Mouse (Mus musculus) lung, embryonic 14.5 days (tissue): ENCODE results near the gene Cldn10. TPM values are rescaled to one million over a fixed set of nuclear protein-coding genes. Genes with fewer than 3 reads are reported as not detected.

Experiments
- ATAC-seq: fragments of 200-750 bp; cut with Nextera tagmentation; 2 replicates; pipeline ENCODE4 v1.8.0; 2017; ENCODE audit warnings: mild to moderate bottlenecking, moderate TSS enrichment, moderate library complexity; ENCODE audit not compliant: insufficient read depth
- DNase-seq: peaks from one replicate; pipeline ENCODE4 v3.0.0-alpha.2; 2015
- H3K27ac ChIP-seq: fragments of 300-500 bp; sonication (generic); 2 replicates; pipeline ENCODE4 v1.5.1; 2014; ENCODE audit warnings: low read depth, mild to moderate bottlenecking, moderate library complexity
- H3K27me3 ChIP-seq: fragments of 300-500 bp; sonication (generic); 2 replicates; pipeline ENCODE4 v1.6.1; 2014; ENCODE audit warnings: low read length, control low read depth; ENCODE audit not compliant: insufficient read depth
- H3K36me3 ChIP-seq: fragments of 300-500 bp; sonication (generic); 2 replicates; pipeline ENCODE4 v1.6.1; 2014; ENCODE audit warnings: control low read depth; ENCODE audit not compliant: insufficient read depth
- H3K4me1 ChIP-seq: fragments of 300-500 bp; sonication (generic); 2 replicates; pipeline ENCODE4 v1.6.1; 2014; ENCODE audit warnings: antibody characterized with exemption, control low read depth; ENCODE audit not compliant: insufficient read depth
- H3K4me2 ChIP-seq: fragments of 300-500 bp; sonication (generic); 2 replicates; pipeline ENCODE4 v1.6.1; 2014; ENCODE audit warnings: mild to moderate bottlenecking
- H3K4me3 ChIP-seq: fragments of 300-500 bp; sonication (generic); 2 replicates; pipeline ENCODE4 v1.5.1; 2014; ENCODE audit warnings: low read depth, low read length
- H3K9ac ChIP-seq: fragments of 300-500 bp; sonication (generic); 2 replicates; pipeline ENCODE4 v1.6.1; 2014
- H3K9me3 ChIP-seq: fragments of 300-500 bp; sonication (generic); 2 replicates; pipeline ENCODE4 v1.6.1; 2016; ENCODE audit warnings: low read depth, low read length, control low read depth
- CTCF ChIP-seq: IDR thresholded peaks from 2 replicates; pipeline ENCODE4 v1.5.1; 2016; ENCODE audit warnings: antibody characterized with exemption, low read depth
- WGBS: fragments of 180-500 bp; shearing (Covaris S2); extraction: QIAGEN DNeasy Blood & Tissue Kit; methylation state at CpG from one replicate; pipeline ENCODE4 v1.1.7; 2014; 5-methylcytosine and 5-hydroxymethylcytosine counted together
- polyA plus RNA-seq: library from polyadenylated mRNA; unstranded; fragments of >200 nt; fragmentation: Nextera tagmentation; extraction: Ambion mirVana; gene quantifications from 2 replicates; pipeline ENCODE4 v1.2.1, GENCODE M21; 2014

Cldn10 gene
- polyA plus RNA-seq, 1 experiment from 2014 or later: 46.3 TPM

DNA sequence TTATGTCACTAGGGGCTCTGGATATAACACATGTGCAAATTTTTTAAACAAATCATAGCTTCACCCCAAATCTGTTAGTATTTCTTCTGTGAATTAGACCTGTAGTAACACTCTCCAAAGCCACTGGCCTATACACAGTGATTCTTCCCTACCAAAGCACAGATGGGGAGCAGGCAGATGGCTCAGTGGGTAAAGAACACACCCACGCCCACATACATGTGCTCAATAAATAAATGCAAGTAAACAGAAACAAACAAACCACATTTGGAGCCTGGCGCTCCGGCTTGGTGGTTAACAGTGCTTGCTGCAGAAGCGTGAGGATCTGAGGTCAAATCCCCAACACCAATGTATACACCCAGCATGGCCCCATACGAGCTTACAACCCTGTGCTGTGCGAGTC, 123.8 kb downstream of the Cldn10 start:
- Histone ChIP-seq H3K36me3 (peaks cover 52% of the 10 kb centered on the region), H3K4me1 (0 out of 2 replicates have a peak, but pooled peaks cover 3% of the 10 kb centered on the region), H3K9ac (no peak overlapping the region), H3K4me2 (no peak overlapping the region), H3K4me3 (no peak overlapping the region), H3K27me3 (no peaks in the 10 kb centered on the region), H3K9me3 (no peaks in the 10 kb centered on the region), H3K27ac (no peak overlapping the region)
- no peak for TF ChIP-seq CTCF
- DNase-seq: no peak
- 83% methylated on average over 6 of the region's 6 CpGs for WGBS
- ATAC-seq: no peak

DNA sequence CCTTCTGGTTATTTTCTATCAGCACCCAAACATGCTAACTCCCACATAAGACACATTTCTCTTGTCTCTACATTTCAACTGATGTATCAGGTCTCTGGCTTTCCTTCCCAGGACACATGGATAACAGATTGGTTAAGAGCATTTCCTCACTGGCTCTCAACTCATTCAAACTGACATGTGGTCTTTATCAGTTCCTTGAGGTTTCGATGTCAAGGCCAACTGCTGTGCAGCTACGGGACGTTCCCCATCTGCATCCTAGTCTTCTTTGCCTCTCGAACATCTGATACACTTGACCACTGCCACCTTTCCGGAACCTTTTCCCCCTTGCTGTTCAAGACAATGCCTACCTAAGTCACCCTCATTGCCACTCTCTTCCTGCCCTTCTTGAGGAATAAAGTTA, 125.9 kb downstream of the Cldn10 start:
- ATAC-seq: no peak
- Histone ChIP-seq H3K9me3 (no peaks in the 10 kb centered on the region), H3K27ac (no peak overlapping the region), H3K4me1 (0 out of 2 replicates have a peak, but pooled peaks cover 3% of the 10 kb centered on the region), H3K36me3 (peaks cover 47% of the 10 kb centered on the region), H3K9ac (no peak overlapping the region), H3K4me2 (no peak overlapping the region), H3K27me3 (no peaks in the 10 kb centered on the region), H3K4me3 (no peak overlapping the region)
- WGBS: 72% methylated on average over 5 of the region's 5 CpGs
- DNase-seq: no peak
- no peak for TF ChIP-seq CTCF

DNA sequence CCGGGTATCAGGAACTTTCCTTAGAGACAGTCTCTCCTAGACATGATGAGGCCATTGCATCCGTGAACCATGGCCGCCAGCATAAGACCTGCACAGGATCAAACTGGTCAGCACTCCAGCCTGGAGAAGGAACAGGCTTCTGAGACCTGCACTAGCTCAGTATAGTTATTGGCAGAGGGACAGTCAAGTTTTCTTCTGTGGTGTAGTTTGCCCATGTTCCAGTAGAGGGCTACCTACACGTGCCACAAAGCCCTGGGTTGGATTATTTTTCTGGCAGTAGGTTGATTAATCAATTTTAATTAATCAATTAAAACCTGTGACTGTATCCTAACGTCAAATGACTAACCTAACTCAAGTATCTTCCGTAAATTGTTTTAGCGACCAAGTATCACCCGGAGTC, 131.3 kb downstream of the Cldn10 start:
- H3K27me3 ChIP-seq: peaks cover 15% of the 10 kb centered on the region; the same call in 1 of the 2 replicates
- no peak overlapping the region for H3K27ac ChIP-seq
- WGBS: 64% methylated on average over 8 of the region's 8 CpGs
- peaks cover 39% of the 10 kb centered on the region for H3K36me3 ChIP-seq
- ATAC-seq: no peak
- TF ChIP-seq CTCF: peak; percentile 65
- H3K9ac ChIP-seq: no peak overlapping the region
- peaks cover 24% of the 10 kb centered on the region for H3K4me1 ChIP-seq
- no peak overlapping the region for H3K4me2 ChIP-seq
- DNase-seq: peak; percentile 71
- no peaks in the 10 kb centered on the region for H3K9me3 ChIP-seq
- H3K4me3 ChIP-seq: no peak overlapping the region

DNA sequence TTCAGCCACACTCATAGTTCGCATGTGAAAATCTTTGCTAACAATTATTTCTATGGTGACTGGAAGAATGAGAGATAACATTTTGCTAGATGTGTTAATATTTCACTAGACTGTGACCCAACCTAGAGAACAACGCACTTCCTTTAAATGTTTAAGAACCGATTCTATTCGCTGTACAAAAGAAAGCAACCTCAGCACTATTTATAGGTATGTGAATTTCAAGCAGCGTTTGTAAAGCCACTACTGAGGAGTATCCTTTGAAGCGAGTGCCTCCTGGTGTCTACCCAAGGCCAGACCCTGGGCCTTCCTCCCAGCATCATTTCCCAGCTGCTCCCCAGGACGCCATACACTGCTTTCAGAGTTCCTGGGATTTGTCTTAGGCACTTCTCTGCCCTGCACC, 132.9 kb downstream of the Cldn10 start:
- Histone ChIP-seq H3K27ac (no peak overlapping the region), H3K4me1 (peaks cover 24% of the 10 kb centered on the region), H3K4me3 (no peak overlapping the region), H3K9ac (no peak overlapping the region), H3K27me3 (peaks cover 15% of the 10 kb centered on the region; the same call in 1 of the 2 replicates), H3K9me3 (no peaks in the 10 kb centered on the region), H3K36me3 (peaks cover 29% of the 10 kb centered on the region), H3K4me2 (no peak overlapping the region; the same call in 1 of the 2 replicates)
- 46% methylated on average over 7 of the region's 7 CpGs for WGBS
- ATAC-seq (no peak), DNase-seq (no peak)
- 0 out of 2 replicates have a peak, but pooled peaks have one; percentile 3 for TF ChIP-seq CTCF

DNA sequence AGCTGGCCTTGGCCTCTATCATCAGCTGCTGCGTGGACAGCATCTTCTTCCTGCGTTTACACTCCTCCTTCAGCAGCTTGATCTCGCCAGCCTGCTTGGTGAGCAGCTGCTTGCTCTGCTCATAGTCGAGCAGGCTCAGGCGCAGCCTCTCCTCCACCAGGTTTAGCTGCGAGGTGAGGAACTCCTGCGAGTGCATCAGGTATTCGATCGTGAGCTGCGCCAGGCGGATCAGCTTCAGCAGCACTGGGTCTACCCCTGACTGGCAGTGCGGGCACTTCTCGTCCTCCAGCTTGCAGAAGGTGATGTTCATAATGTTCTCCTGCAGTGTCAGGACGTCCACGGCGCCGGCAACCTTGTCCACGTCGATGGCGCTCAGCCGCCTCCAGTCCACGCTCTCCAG, 134.5 kb downstream of the Cldn10 start:
- Histone ChIP-seq H3K36me3 (peaks cover 19% of the 10 kb centered on the region), H3K9ac (peak overlapping the region; percentile 42), H3K4me2 (peak overlapping the region; percentile 70), H3K4me1 (peaks cover 24% of the 10 kb centered on the region), H3K9me3 (no peaks in the 10 kb centered on the region), H3K27me3 (peaks cover 15% of the 10 kb centered on the region; the same call in 1 of the 2 replicates), H3K27ac (no peak overlapping the region), H3K4me3 (peak overlapping the region; percentile 62)
- no peak for TF ChIP-seq CTCF
- no peak for DNase-seq
- 21% methylated on average over 22 of the region's 22 CpGs for WGBS
- no peak for ATAC-seq

DNA sequence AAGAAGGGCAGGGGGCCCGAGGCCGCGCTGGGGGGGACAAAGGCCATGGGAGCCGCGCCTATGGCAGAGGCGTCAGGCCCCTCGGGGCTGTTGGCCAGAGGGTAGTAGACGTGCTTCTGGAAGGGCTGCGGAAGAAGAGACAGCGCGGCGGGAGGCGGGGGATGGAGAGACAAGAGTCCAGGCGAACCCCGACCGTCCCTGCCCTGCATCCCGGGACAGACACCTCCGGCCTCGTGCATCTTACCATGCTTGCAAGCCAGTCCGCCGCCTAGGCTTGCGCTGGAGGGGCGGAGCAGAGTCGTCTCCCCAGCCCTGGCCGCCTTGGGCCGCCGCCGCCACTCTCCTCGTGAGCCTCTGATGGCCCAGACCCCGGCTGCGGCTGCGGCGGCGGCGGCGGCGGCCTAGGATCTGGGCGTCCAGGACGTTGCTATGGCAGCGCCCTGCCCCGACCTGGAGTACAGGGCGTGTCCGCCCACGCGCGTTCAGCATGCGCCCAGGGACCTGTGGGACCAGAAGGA, 135.0 kb downstream of the Cldn10 start:
- H3K9ac ChIP-seq: peak overlapping the region; percentile 42
- peaks cover 15% of the 10 kb centered on the region; the same call in 1 of the 2 replicates for H3K27me3 ChIP-seq
- ATAC-seq (peak; percentile 43), DNase-seq (peak; percentile 69)
- TF ChIP-seq CTCF: no peak
- peaks cover 24% of the 10 kb centered on the region for H3K4me1 ChIP-seq
- peak overlapping the region; percentile 70 for H3K4me2 ChIP-seq
- H3K4me3 ChIP-seq: peak overlapping the region; percentile 62
- H3K27ac ChIP-seq: no peak overlapping the region
- 2% methylated on average over 46 of the region's 47 CpGs for WGBS
- H3K36me3 ChIP-seq: peaks cover 15% of the 10 kb centered on the region
- no peaks in the 10 kb centered on the region for H3K9me3 ChIP-seq

Other genes with a start within 250 kb of the Cldn10 start
- 2.8 and 3.5 TPM in 2 replicates for gene Abcc4, start 81.7 kb upstream of the Cldn10 start, polyA plus RNA-seq
- 26.9 and 28.5 TPM in 2 replicates for gene Dzip1, start 137.6 kb downstream of the Cldn10 start, polyA plus RNA-seq
- 55.5 and 59.8 TPM in 2 replicates for gene Dnajc3, start 150.1 kb downstream of the Cldn10 start, polyA plus RNA-seq